Mouse (Mus musculus): ENCODE data around the gene Sgms2. TPM values are rescaled to one million over a fixed set of nuclear protein-coding genes. Genes with fewer than 3 reads are reported as not detected.

Gene Sgms2
- polyA plus RNA-seq, 1 experiment from 2014 or later = 9.1 TPM

GRCm38 (mm10) chr3:131521206-131521605, 30.0 kb upstream of the Sgms2 start:
- H3K9me3 ChIP-seq (ENCODE audit: control insufficient read depth, low read length) = no peaks in the 10 kb centered on the region
- 73% methylated on average over 4 of the region's 4 CpGs for WGBS

GRCm38 (mm10) chr3:131517756-131518155, 26.5 kb upstream of the Sgms2 start:
- Histone ChIP-seq H3K27me3 (ENCODE audit: control insufficient read depth, insufficient read depth, low read length) (no peaks in the 10 kb centered on the region), H3K4me2 (replicated peaks; ENCODE audit: low read depth) (no peak overlapping the region), H3K27ac (replicated peaks) (no peak overlapping the region), H3K4me1 (replicated peaks; ENCODE audit: control insufficient read depth, insufficient read depth) (no peaks in the 10 kb centered on the region), H3K9ac (ENCODE audit: low read length) (no peak overlapping the region), H3K36me3 (ENCODE audit: control insufficient read depth, insufficient read depth, low read length) (no peaks in the 10 kb centered on the region), H3K4me3 (ENCODE audit: low read depth, low read length) (no peak overlapping the region), H3K9me3 (ENCODE audit: control insufficient read depth, low read length) (no peaks in the 10 kb centered on the region)
- ATAC-seq (ENCODE audit: low FRiP score, low TSS enrichment) (no peak), DNase-seq (ENCODE audit: low spot score) (no peak)
- WGBS = 48% methylated on average over 6 of the region's 6 CpGs
- TF ChIP-seq CTCF (IDR thresholded peaks at IDR 0.05; ENCODE audit: low read depth) (no peak), EP300 (optimal IDR thresholded peaks at IDR 0.05) (no peak)

More at GRCm38 (mm10) chr3:131521206-131521605, 30.0 kb upstream of the Sgms2 start:
- Histone ChIP-seq H3K4me1 (replicated peaks; ENCODE audit: control insufficient read depth, insufficient read depth) (no peaks in the 10 kb centered on the region), H3K9ac (ENCODE audit: low read length) (no peak overlapping the region), H3K27ac (replicated peaks) (no peak overlapping the region), H3K4me2 (replicated peaks; ENCODE audit: low read depth) (no peak overlapping the region), H3K36me3 (ENCODE audit: control insufficient read depth, insufficient read depth, low read length) (no peaks in the 10 kb centered on the region), H3K27me3 (ENCODE audit: control insufficient read depth, insufficient read depth, low read length) (no peaks in the 10 kb centered on the region), H3K4me3 (ENCODE audit: low read depth, low read length) (no peak overlapping the region)
- ATAC-seq (ENCODE audit: low FRiP score, low TSS enrichment) (no peak), DNase-seq (ENCODE audit: low spot score) (no peak)
- TF ChIP-seq EP300 (optimal IDR thresholded peaks at IDR 0.05) (no peak), CTCF (IDR thresholded peaks at IDR 0.05; ENCODE audit: low read depth) (no peak)

GRCm38 (mm10) chr3:131516332-131516999, 25.3 kb upstream of the Sgms2 start:
- Histone ChIP-seq H3K4me2 (replicated peaks; ENCODE audit: low read depth) (no peak overlapping the region), H3K27ac (replicated peaks) (no peak overlapping the region)
- no peak for DNase-seq (ENCODE audit: low spot score)

GRCm38 (mm10) chr3:131511616-131512015, 20.4 kb upstream of the Sgms2 start:
- TF ChIP-seq EP300 (optimal IDR thresholded peaks at IDR 0.05) (no peak), CTCF (IDR thresholded peaks at IDR 0.05; ENCODE audit: low read depth) (peak; percentile 50)
- H3K9ac ChIP-seq (ENCODE audit: low read length) = no peak overlapping the region
- no peak overlapping the region for H3K4me3 ChIP-seq (ENCODE audit: low read depth, low read length)
- H3K4me2 ChIP-seq (replicated peaks; ENCODE audit: low read depth) = no peak overlapping the region
- H3K27me3 ChIP-seq (ENCODE audit: control insufficient read depth, insufficient read depth, low read length) = no peaks in the 10 kb centered on the region
- H3K9me3 ChIP-seq (ENCODE audit: control insufficient read depth, low read length) = no peaks in the 10 kb centered on the region
- H3K36me3 ChIP-seq (ENCODE audit: control insufficient read depth, insufficient read depth, low read length) = no peaks in the 10 kb centered on the region
- H3K27ac ChIP-seq (replicated peaks) = no peak overlapping the region
- DNase-seq (ENCODE audit: low spot score) (no peak), ATAC-seq (ENCODE audit: low FRiP score, low TSS enrichment) (no peak)
- H3K4me1 ChIP-seq (replicated peaks; ENCODE audit: control insufficient read depth, insufficient read depth) = no peaks in the 10 kb centered on the region
- WGBS = 66% methylated on average over 8 of the region's 8 CpGs

More at GRCm38 (mm10) chr3:131516332-131516999, 25.3 kb upstream of the Sgms2 start:
- H3K4me1 ChIP-seq (replicated peaks; ENCODE audit: control insufficient read depth, insufficient read depth) = no peaks in the 10 kb centered on the region
- WGBS = 69% methylated on average over 7 of the region's 7 CpGs
- no peak overlapping the region for H3K4me3 ChIP-seq (ENCODE audit: low read depth, low read length)
- H3K9me3 ChIP-seq (ENCODE audit: control insufficient read depth, low read length) = no peaks in the 10 kb centered on the region
- TF ChIP-seq EP300 (optimal IDR thresholded peaks at IDR 0.05) = no peak
- TF ChIP-seq CTCF (IDR thresholded peaks at IDR 0.05; ENCODE audit: low read depth) = no peak
- ATAC-seq (ENCODE audit: low FRiP score, low TSS enrichment) = peak; percentile 56
- no peaks in the 10 kb centered on the region for H3K36me3 ChIP-seq (ENCODE audit: control insufficient read depth, insufficient read depth, low read length)
- H3K9ac ChIP-seq (ENCODE audit: low read length) = no peak overlapping the region
- no peaks in the 10 kb centered on the region for H3K27me3 ChIP-seq (ENCODE audit: control insufficient read depth, insufficient read depth, low read length)

- no peaks in the 10 kb centered on the region for H3K27me3 ChIP-seq (ENCODE audit: control insufficient read depth, insufficient read depth, low read length)
- 60% methylated on average over 2 of the region's 2 CpGs for WGBS
- H3K4me1 ChIP-seq (replicated peaks; ENCODE audit: control insufficient read depth, insufficient read depth) = no peaks in the 10 kb centered on the region
- no peaks in the 10 kb centered on the region for H3K9me3 ChIP-seq (ENCODE audit: control insufficient read depth, low read length)
- H3K4me2 ChIP-seq (replicated peaks; ENCODE audit: low read depth) = no peak overlapping the region
- no peaks in the 10 kb centered on the region for H3K36me3 ChIP-seq (ENCODE audit: control insufficient read depth, insufficient read depth, low read length)
- ATAC-seq (ENCODE audit: low FRiP score, low TSS enrichment) (no peak), DNase-seq (ENCODE audit: low spot score) (no peak)
- TF ChIP-seq CTCF (IDR thresholded peaks at IDR 0.05; ENCODE audit: low read depth) (no peak), EP300 (optimal IDR thresholded peaks at IDR 0.05) (no peak)
- H3K4me3 ChIP-seq (ENCODE audit: low read depth, low read length) = no peak overlapping the region
- H3K9ac ChIP-seq (ENCODE audit: low read length) = no peak overlapping the region
- no peak overlapping the region for H3K27ac ChIP-seq (replicated peaks)
Measured at GRCm38 (mm10) chr3:131508024-131508423, 16.8 kb upstream of the Sgms2 start.

GRCm38 (mm10) chr3:131504595-131505223, 13.5 kb upstream of the Sgms2 start:
- H3K27me3 ChIP-seq (ENCODE audit: control insufficient read depth, insufficient read depth, low read length) = no peaks in the 10 kb centered on the region
- no peak overlapping the region for H3K4me3 ChIP-seq (ENCODE audit: low read depth, low read length)
- ATAC-seq (ENCODE audit: low FRiP score, low TSS enrichment) = peak; percentile 59; the same call in 1 of the 2 replicates
- no peaks in the 10 kb centered on the region for H3K9me3 ChIP-seq (ENCODE audit: control insufficient read depth, low read length)
- TF ChIP-seq EP300 (optimal IDR thresholded peaks at IDR 0.05) = no peak
- no peak for TF ChIP-seq CTCF (IDR thresholded peaks at IDR 0.05; ENCODE audit: low read depth)
- no peak overlapping the region for H3K27ac ChIP-seq (replicated peaks)
- no peaks in the 10 kb centered on the region for H3K4me1 ChIP-seq (replicated peaks; ENCODE audit: control insufficient read depth, insufficient read depth)
- H3K4me2 ChIP-seq (replicated peaks; ENCODE audit: low read depth) = no peak overlapping the region
- H3K9ac ChIP-seq (ENCODE audit: low read length) = no peak overlapping the region
- no peak for DNase-seq (ENCODE audit: low spot score)
- 72% methylated on average over 14 of the region's 14 CpGs for WGBS
- H3K36me3 ChIP-seq (ENCODE audit: control insufficient read depth, insufficient read depth, low read length) = no peaks in the 10 kb centered on the region
